ENCODE assay signal across 11 mouse cellular contexts in the genomic region with DNA sequence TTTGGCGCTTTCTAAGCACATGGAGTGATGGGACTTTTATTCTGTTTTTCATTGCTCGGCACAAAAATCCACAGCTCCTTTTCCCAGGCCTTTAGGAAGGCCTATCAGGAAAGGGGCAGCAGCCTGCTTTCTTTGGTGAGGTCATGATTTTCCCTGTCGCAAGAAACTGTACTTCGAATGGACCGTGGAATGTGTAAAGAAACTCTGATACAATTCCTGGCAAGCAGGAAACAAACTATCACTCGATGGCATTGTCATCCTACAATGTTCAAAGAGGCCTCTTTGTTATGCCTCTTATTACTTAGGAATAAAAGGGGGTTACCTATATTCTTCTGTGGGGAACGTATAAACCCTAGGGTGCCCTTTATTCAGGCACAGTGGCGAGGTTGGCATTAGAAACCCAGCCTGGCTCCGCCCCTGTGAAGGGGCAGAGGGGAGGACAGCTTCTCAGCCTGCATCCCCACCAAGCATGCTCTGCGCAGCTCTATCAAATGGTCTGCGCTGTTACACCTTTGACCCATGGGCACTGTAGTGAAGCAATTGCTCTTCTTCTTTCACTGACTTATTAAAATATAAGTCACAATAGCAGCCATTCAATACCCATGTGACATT.
A peak's percentile ranks its signal among the peaks of the same experiment; 100 is the strongest.
DNase-seq lines count a peak whose midpoint lies in the region; ATAC-seq and TF ChIP-seq lines count a peak whose summit lies in the region.
"Had no signal": no experiment of that assay in that cellular context is flagged by ENCODE, and none has a peak within 500 bp of the region (broad histone marks: within the 10 kb centered on the region; RNA-seq: fewer than 3 reads in every experiment).

No protein-coding gene starts in this region.

- no peaks in the 10 kb centered on the region for H3K36me3 ChIP-seq in intestine, embryonic 14.5 days (ENCODE audit: control insufficient read depth, insufficient read depth, low read length)
- H3K36me3 ChIP-seq in intestine, postnatal 0 days (ENCODE audit: control insufficient read depth, insufficient read depth): no peaks in the 10 kb centered on the region
- no peaks in the 10 kb centered on the region for H3K36me3 ChIP-seq in embryonic facial prominence, embryonic 15.5 days
- H3K36me3 ChIP-seq in hindbrain, embryonic 12.5 days: no peaks in the 10 kb centered on the region
- no peaks in the 10 kb centered on the region for H3K36me3 ChIP-seq in midbrain, embryonic 15.5 days (replicated peaks)
- no peaks in the 10 kb centered on the region for H3K36me3 ChIP-seq in liver, embryonic 12.5 days
- H3K36me3 ChIP-seq in thymus, adult 2 months (ENCODE audit: control insufficient read depth, insufficient read depth, low read length): no peaks in the 10 kb centered on the region
- H3K36me3 ChIP-seq: liver, embryonic 15.5 days had no signal

- peaks cover 22% of the 10 kb centered on the region for H3K4me1 ChIP-seq in intestine, embryonic 14.5 days (replicated peaks; ENCODE audit: control insufficient read depth, insufficient read depth, low read length)
- 0 out of 2 replicates have a peak, but pooled peaks cover 4% of the 10 kb centered on the region for H3K4me1 ChIP-seq in intestine, postnatal 0 days (replicated peaks; ENCODE audit: control insufficient read depth, insufficient read depth, low read length)
- H3K4me1 ChIP-seq in embryonic facial prominence, embryonic 15.5 days: peaks cover 22% of the 10 kb centered on the region
- peaks cover 24% of the 10 kb centered on the region for H3K4me1 ChIP-seq in hindbrain, embryonic 12.5 days
- H3K4me1 ChIP-seq in midbrain, embryonic 15.5 days: peaks cover 20% of the 10 kb centered on the region
- H3K4me1 ChIP-seq in liver, embryonic 12.5 days: peaks cover 11% of the 10 kb centered on the region; the same call in 1 of the 2 replicates
- H3K4me1 ChIP-seq in thymus, adult 2 months (replicated peaks; ENCODE audit: control insufficient read depth, insufficient read depth, low read length): no peaks in the 10 kb centered on the region
- H3K4me1 ChIP-seq: liver, embryonic 15.5 days had no signal

- no peak for DNase-seq in intestine, embryonic 14.5 days (ENCODE audit: low spot score)
- DNase-seq in gastrocnemius, postnatal 25 days: no peak
- no peak for DNase-seq in thymus, adult 2 months
- DNase-seq: adrenal gland, adult 2 months; cerebellum, adult 9-11 months had no signal

- no peaks in the 10 kb centered on the region for H3K9me3 ChIP-seq in intestine, embryonic 14.5 days (ENCODE audit: control insufficient read depth, low read length)
- no peaks in the 10 kb centered on the region for H3K9me3 ChIP-seq in intestine, postnatal 0 days (ENCODE audit: control insufficient read depth)
- no peaks in the 10 kb centered on the region for H3K9me3 ChIP-seq in embryonic facial prominence, embryonic 15.5 days (replicated peaks)
- H3K9me3 ChIP-seq in hindbrain, embryonic 12.5 days (replicated peaks): no peaks in the 10 kb centered on the region
- H3K9me3 ChIP-seq in midbrain, embryonic 15.5 days: no peaks in the 10 kb centered on the region
- no peaks in the 10 kb centered on the region for H3K9me3 ChIP-seq in liver, embryonic 12.5 days (replicated peaks)
- H3K9me3 ChIP-seq: liver, embryonic 15.5 days had no signal

- no peak overlapping the region for H3K9ac ChIP-seq in intestine, embryonic 14.5 days (ENCODE audit: low read length)
- H3K9ac ChIP-seq in intestine, postnatal 0 days (ENCODE audit: low read depth, low read length): no peak overlapping the region
- H3K9ac ChIP-seq in embryonic facial prominence, embryonic 15.5 days: no peak overlapping the region
- H3K9ac ChIP-seq in hindbrain, embryonic 12.5 days: no peak overlapping the region
- no peak overlapping the region for H3K9ac ChIP-seq in midbrain, embryonic 15.5 days
- H3K9ac ChIP-seq in liver, embryonic 12.5 days: no peak overlapping the region
- H3K9ac ChIP-seq: liver, embryonic 15.5 days had no signal

- ATAC-seq in intestine, embryonic 14.5 days (replicated peaks; ENCODE audit: low FRiP score, low TSS enrichment, low read depth): no peak
- ATAC-seq in intestine, postnatal 0 days: no peak
- ATAC-seq in embryonic facial prominence, embryonic 15.5 days (ENCODE audit: insufficient number of reproducible peaks, low FRiP score, low TSS enrichment, low read depth): no peak
- ATAC-seq in hindbrain, embryonic 12.5 days (ENCODE audit: low FRiP score): no peak
- ATAC-seq in midbrain, embryonic 15.5 days (replicated peaks): peak; percentile 42; the same call in 1 of the 2 replicates
- no peak for ATAC-seq in liver, embryonic 12.5 days

- no peaks in the 10 kb centered on the region for H3K27me3 ChIP-seq in intestine, embryonic 14.5 days (replicated peaks; ENCODE audit: control insufficient read depth, insufficient read depth, low read length)
- no peaks in the 10 kb centered on the region for H3K27me3 ChIP-seq in intestine, postnatal 0 days (replicated peaks; ENCODE audit: control insufficient read depth, insufficient read depth, low read length)
- H3K27me3 ChIP-seq in embryonic facial prominence, embryonic 15.5 days: peaks cover 3% of the 10 kb centered on the region; the same call in 1 of the 2 replicates
- no peaks in the 10 kb centered on the region for H3K27me3 ChIP-seq in hindbrain, embryonic 12.5 days
- no peaks in the 10 kb centered on the region for H3K27me3 ChIP-seq in midbrain, embryonic 15.5 days (replicated peaks)
- peaks cover 15% of the 10 kb centered on the region for H3K27me3 ChIP-seq in liver, embryonic 12.5 days (replicated peaks)
- no peaks in the 10 kb centered on the region for H3K27me3 ChIP-seq in thymus, adult 2 months (ENCODE audit: control insufficient read depth, insufficient read depth, low read length)
- H3K27me3 ChIP-seq: liver, embryonic 15.5 days had no signal

- peak overlapping the region; percentile 87 for H3K27ac ChIP-seq in intestine, embryonic 14.5 days (ENCODE audit: low read depth)
- no peak overlapping the region; the same call in 1 of the 2 replicates for H3K27ac ChIP-seq in intestine, postnatal 0 days (ENCODE audit: low read depth, low read length)
- peak overlapping the region; percentile 70; the same call in 1 of the 2 replicates for H3K27ac ChIP-seq in embryonic facial prominence, embryonic 15.5 days (replicated peaks)
- peak overlapping the region; percentile 93 for H3K27ac ChIP-seq in hindbrain, embryonic 12.5 days
- peak overlapping the region; percentile 84 for H3K27ac ChIP-seq in midbrain, embryonic 15.5 days
- no peak overlapping the region for H3K27ac ChIP-seq in liver, embryonic 12.5 days
- no peak overlapping the region for H3K27ac ChIP-seq in thymus, adult 2 months (ENCODE audit: control insufficient read depth, insufficient read depth, low read length)
- H3K27ac ChIP-seq: liver, embryonic 15.5 days had no signal

- no peak for TF ChIP-seq POLR2A in thymus, adult 2 months (IDR thresholded peaks at IDR 0.05; ENCODE audit: control insufficient read depth, extremely low read depth, insufficient read depth, low read length, poor library complexity)

- 50% methylated on average over 11 of the region's 11 CpGs for WGBS in intestine, embryonic 14.5 days
- WGBS in intestine, postnatal 0 days: 59% methylated on average over 11 of the region's 11 CpGs
- 49% methylated on average over 11 of the region's 11 CpGs for WGBS in embryonic facial prominence, embryonic 15.5 days
- 28% methylated on average over 11 of the region's 11 CpGs for WGBS in hindbrain, embryonic 12.5 days
- WGBS in midbrain, embryonic 15.5 days: 27% methylated on average over 11 of the region's 11 CpGs
- 54% methylated on average over 11 of the region's 11 CpGs for WGBS in liver, embryonic 12.5 days (ENCODE audit: insufficient replicate concordance)
- 86% methylated on average over 11 of the region's 11 CpGs for WGBS in thymus, adult 2 months

- H3K4me3 ChIP-seq in intestine, embryonic 14.5 days (ENCODE audit: low read depth, low read length): no peak overlapping the region
- no peak overlapping the region for H3K4me3 ChIP-seq in intestine, postnatal 0 days (ENCODE audit: low read depth, low read length)
- no peak overlapping the region for H3K4me3 ChIP-seq in embryonic facial prominence, embryonic 15.5 days (replicated peaks)
- H3K4me3 ChIP-seq in hindbrain, embryonic 12.5 days: no peak overlapping the region
- no peak overlapping the region for H3K4me3 ChIP-seq in midbrain, embryonic 15.5 days
- H3K4me3 ChIP-seq in liver, embryonic 12.5 days: no peak overlapping the region
- H3K4me3 ChIP-seq in thymus, adult 2 months (ENCODE audit: control insufficient read depth, insufficient read depth, low read length): no peak overlapping the region
- H3K4me3 ChIP-seq: liver, embryonic 15.5 days had no signal

- TF ChIP-seq CTCF in intestine, postnatal 0 days (IDR thresholded peaks at IDR 0.05; ENCODE audit: low read depth): no peak
- no peak for TF ChIP-seq CTCF in thymus, adult 2 months (IDR thresholded peaks at IDR 0.05; ENCODE audit: borderline replicate concordance, control insufficient read depth, extremely low read depth, insufficient read depth, low read length, poor library complexity)

- no peak overlapping the region for H3K4me2 ChIP-seq in intestine, embryonic 14.5 days (ENCODE audit: low read length)
- no peak overlapping the region for H3K4me2 ChIP-seq in intestine, postnatal 0 days (replicated peaks; ENCODE audit: low read depth)
- H3K4me2 ChIP-seq in embryonic facial prominence, embryonic 15.5 days (replicated peaks): no peak overlapping the region
- H3K4me2 ChIP-seq in hindbrain, embryonic 12.5 days (replicated peaks): no peak overlapping the region
- H3K4me2 ChIP-seq in midbrain, embryonic 15.5 days: 0 out of 2 replicates have a peak overlapping the region, but pooled peaks have one; percentile 8
- no peak overlapping the region for H3K4me2 ChIP-seq in liver, embryonic 12.5 days
- H3K4me2 ChIP-seq: liver, embryonic 15.5 days had no signal

Comparison
In these comparisons a context has a peak if more than half of its experiments do, and no peak if none do; other contexts are left out.
1. H3K27ac ChIP-seq: peak in intestine, embryonic 14.5 days (single experiment), embryonic facial prominence, embryonic 15.5 days (single experiment), hindbrain, embryonic 12.5 days (single experiment) and midbrain, embryonic 15.5 days (single experiment); none in intestine, postnatal 0 days (single experiment), liver, embryonic 12.5 days (single experiment) and thymus, adult 2 months (single experiment).